Comparison of ENCODE assay signal across 12 mouse cellular contexts in genomic region chr3:142390288-142390687, GRCm38 (mm10). TPM values are rescaled to one million over a fixed set of nuclear protein-coding genes. Genes with fewer than 3 reads are reported as not detected.
DNase-seq lines count a peak whose midpoint lies in the region; ATAC-seq lines count a peak whose summit lies in the region.
"Had no signal": no experiment of that assay in that cellular context is flagged by ENCODE, and none has a peak within 500 bp of the region (broad histone marks: within the 10 kb centered on the region; RNA-seq: fewer than 3 reads in every experiment).

No protein-coding gene starts in this region.

- no peak for ATAC-seq in midbrain, embryonic 11.5 days (ENCODE audit: low FRiP score)

- WGBS in midbrain, embryonic 10.5 days = 19% methylated on average over 2 of the region's 2 CpGs
- 17% methylated on average over 2 of the region's 2 CpGs for WGBS in midbrain, embryonic 11.5 days
- 51% methylated on average over 2 of the region's 2 CpGs for WGBS in heart, embryonic 10.5 days
- WGBS in hindbrain, embryonic 10.5 days = 44% methylated on average over 2 of the region's 2 CpGs

- H3K4me1 ChIP-seq in midbrain, embryonic 10.5 days = peaks cover 46% of the 10 kb centered on the region
- H3K4me1 ChIP-seq in midbrain, embryonic 11.5 days (ENCODE audit: control insufficient read depth, insufficient read depth, low read length) = no peaks in the 10 kb centered on the region
- H3K4me1 ChIP-seq in heart, embryonic 10.5 days = peaks cover 20% of the 10 kb centered on the region
- peaks cover 21% of the 10 kb centered on the region for H3K4me1 ChIP-seq in hindbrain, embryonic 10.5 days (replicated peaks)
- H3K4me1 ChIP-seq: lung, embryonic 15.5 days had no signal

- no peak for DNase-seq in midbrain, embryonic 10.5 days (ENCODE audit: low spot score)
- DNase-seq in midbrain, embryonic 11.5 days (ENCODE audit: low spot score, missing footprints) = no peak
- no peak for DNase-seq in heart, embryonic 10.5 days (ENCODE audit: low spot score)
- peak; percentile 69 to 70 for DNase-seq in kidney, adult 8-10 months
- peak; percentile 51 for DNase-seq in skeletal muscle tissue, adult 2 months (ENCODE audit: low read depth, low spot score)
- no peak for DNase-seq in hindbrain, embryonic 10.5 days (ENCODE audit: low spot score)
- DNase-seq in frontal cortex, postnatal 25 days (ENCODE audit: low spot score in 2 of 2) = no peak
- no peak for DNase-seq in layer of hippocampus, adult 9-10 months (ENCODE audit: low spot score)
- DNase-seq: adrenal gland, postnatal 25 days; left cerebral cortex, postnatal 4 days had no signal

- H3K9me3 ChIP-seq in midbrain, embryonic 10.5 days (replicated peaks) = no peaks in the 10 kb centered on the region
- H3K9me3 ChIP-seq in midbrain, embryonic 11.5 days (ENCODE audit: control insufficient read depth, low read length) = no peaks in the 10 kb centered on the region
- H3K9me3 ChIP-seq in heart, embryonic 10.5 days = no peaks in the 10 kb centered on the region
- no peaks in the 10 kb centered on the region for H3K9me3 ChIP-seq in hindbrain, embryonic 10.5 days
- H3K9me3 ChIP-seq: lung, embryonic 15.5 days; neural tube, embryonic 12.5 days had no signal

- no peaks in the 10 kb centered on the region for H3K36me3 ChIP-seq in midbrain, embryonic 10.5 days
- H3K36me3 ChIP-seq in midbrain, embryonic 11.5 days (ENCODE audit: control insufficient read depth, insufficient read depth, low read length) = no peaks in the 10 kb centered on the region
- peaks cover 18% of the 10 kb centered on the region; the same call in 1 of the 2 replicates for H3K36me3 ChIP-seq in heart, embryonic 10.5 days
- no peaks in the 10 kb centered on the region for H3K36me3 ChIP-seq in hindbrain, embryonic 10.5 days
- H3K36me3 ChIP-seq: lung, embryonic 15.5 days; neural tube, embryonic 12.5 days had no signal

- no peak overlapping the region for H3K4me2 ChIP-seq in midbrain, embryonic 11.5 days
- H3K4me2 ChIP-seq: lung, embryonic 15.5 days; neural tube, embryonic 12.5 days had no signal

- no peak overlapping the region for H3K9ac ChIP-seq in midbrain, embryonic 11.5 days (ENCODE audit: low read length)
- H3K9ac ChIP-seq: lung, embryonic 15.5 days; neural tube, embryonic 12.5 days had no signal

- H3K27me3 ChIP-seq in midbrain, embryonic 10.5 days (ENCODE audit: low read depth, poor library complexity, severe bottlenecking) = peaks cover 14% of the 10 kb centered on the region
- no peaks in the 10 kb centered on the region for H3K27me3 ChIP-seq in midbrain, embryonic 11.5 days (ENCODE audit: control insufficient read depth, insufficient read depth, low read length)
- no peaks in the 10 kb centered on the region for H3K27me3 ChIP-seq in heart, embryonic 10.5 days (ENCODE audit: insufficient read depth, poor library complexity, severe bottlenecking)
- H3K27me3 ChIP-seq in hindbrain, embryonic 10.5 days (ENCODE audit: insufficient read depth, poor library complexity, severe bottlenecking) = 0 out of 2 replicates have a peak, but pooled peaks cover 8% of the 10 kb centered on the region
- H3K27me3 ChIP-seq: lung, embryonic 15.5 days; neural tube, embryonic 12.5 days had no signal

- H3K4me3 ChIP-seq in midbrain, embryonic 10.5 days = no peak overlapping the region
- no peak overlapping the region for H3K4me3 ChIP-seq in midbrain, embryonic 11.5 days (ENCODE audit: low read depth, low read length)
- H3K4me3 ChIP-seq in heart, embryonic 10.5 days = no peak overlapping the region
- no peak overlapping the region for H3K4me3 ChIP-seq in hindbrain, embryonic 10.5 days
- H3K4me3 ChIP-seq: lung, embryonic 15.5 days; neural tube, embryonic 12.5 days had no signal

- 0 out of 2 replicates have a peak overlapping the region, but pooled peaks have one; percentile 13 for H3K27ac ChIP-seq in midbrain, embryonic 10.5 days (replicated peaks)
- no peak overlapping the region for H3K27ac ChIP-seq in midbrain, embryonic 11.5 days (ENCODE audit: low read depth, low read length)
- 0 out of 2 replicates have a peak overlapping the region, but pooled peaks have one; percentile 11 for H3K27ac ChIP-seq in heart, embryonic 10.5 days
- H3K27ac ChIP-seq in hindbrain, embryonic 10.5 days = no peak overlapping the region
- H3K27ac ChIP-seq: lung, embryonic 15.5 days; neural tube, embryonic 12.5 days had no signal

RNA-seq across cellular contexts. Expression of gene Pdlim5, which starts 5.2 kb away (rescaled TPM):
- 19.7 and 20.2 TPM in 2 replicates for polyA plus RNA-seq in midbrain, embryonic 10.5 days (2016; fragmentation: Nextera tagmentation; extraction: Ambion mirVana)
- polyA plus RNA-seq in midbrain, embryonic 11.5 days (2014; fragmentation: Nextera tagmentation; extraction: Ambion mirVana) = 17.5 and 20.3 TPM in 2 replicates
- polyA plus RNA-seq in heart, embryonic 10.5 days (2016; fragmentation: Nextera tagmentation; extraction: Ambion mirVana) = 162 and 264 TPM in 2 replicates
- polyA plus RNA-seq in hindbrain, embryonic 10.5 days (2016; fragmentation: Nextera tagmentation; extraction: Ambion mirVana) = 14.6 and 19.3 TPM in 2 replicates

Comparison
In these comparisons a context has a peak if more than half of its experiments do, and no peak if none do; other contexts are left out.
1. H3K27ac ChIP-seq: peak in midbrain, embryonic 10.5 days (single experiment) and heart, embryonic 10.5 days (single experiment); none in midbrain, embryonic 11.5 days (single experiment) and hindbrain, embryonic 10.5 days (single experiment).
2. DNase-seq: peak in kidney, adult 8-10 months (2 of 2) and skeletal muscle tissue, adult 2 months (single experiment); none in midbrain, embryonic 10.5 days (single experiment), midbrain, embryonic 11.5 days (single experiment), heart, embryonic 10.5 days (single experiment), hindbrain, embryonic 10.5 days (single experiment), frontal cortex, postnatal 25 days (0 of 2) and layer of hippocampus, adult 9-10 months (single experiment).